Mouse (Mus musculus): ENCODE measurements around the gene Gdap1l1.

DNA sequence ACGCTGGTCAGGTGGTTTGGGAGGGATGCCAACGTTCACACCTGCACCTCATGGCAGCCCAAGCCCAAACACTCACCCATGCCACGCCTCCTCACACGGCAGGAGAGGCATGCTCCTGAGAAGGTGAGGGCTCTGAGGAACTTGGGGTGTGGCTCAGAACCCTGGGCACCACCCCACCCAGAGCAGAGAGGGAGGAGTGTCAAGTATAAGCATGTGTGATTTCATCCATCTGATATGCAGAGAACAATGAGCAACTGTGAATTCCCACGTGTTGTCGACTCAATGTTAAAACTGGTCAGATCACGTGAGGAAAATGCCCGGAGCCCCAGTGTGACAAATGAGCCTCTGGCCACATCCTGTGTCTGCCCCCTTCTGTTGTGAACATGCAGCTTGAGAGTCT is 28.5 kb downstream of the Gdap1l1 start:
- no peak for TF ChIP-seq POLR2AphosphoS5 (IDR thresholded peaks at IDR 0.05; ENCODE audit: insufficient replicate concordance, low read depth, low read length)
- TF ChIP-seq GATA1 (IDR thresholded peaks at IDR 0.05; ENCODE audit: borderline replicate concordance, low read length): no peak
- no peak for TF ChIP-seq CTCF (IDR thresholded peaks at IDR 0.05; ENCODE audit: low read depth, low read length)
- TF ChIP-seq TAL1 (conservative IDR thresholded peaks at IDR 0.05; ENCODE audit: low read depth, low read length): no peak
- no peak for TF ChIP-seq GATA2 (IDR thresholded peaks at IDR 0.05; ENCODE audit: borderline replicate concordance, low read depth, low read length)
